In the genomic region with DNA sequence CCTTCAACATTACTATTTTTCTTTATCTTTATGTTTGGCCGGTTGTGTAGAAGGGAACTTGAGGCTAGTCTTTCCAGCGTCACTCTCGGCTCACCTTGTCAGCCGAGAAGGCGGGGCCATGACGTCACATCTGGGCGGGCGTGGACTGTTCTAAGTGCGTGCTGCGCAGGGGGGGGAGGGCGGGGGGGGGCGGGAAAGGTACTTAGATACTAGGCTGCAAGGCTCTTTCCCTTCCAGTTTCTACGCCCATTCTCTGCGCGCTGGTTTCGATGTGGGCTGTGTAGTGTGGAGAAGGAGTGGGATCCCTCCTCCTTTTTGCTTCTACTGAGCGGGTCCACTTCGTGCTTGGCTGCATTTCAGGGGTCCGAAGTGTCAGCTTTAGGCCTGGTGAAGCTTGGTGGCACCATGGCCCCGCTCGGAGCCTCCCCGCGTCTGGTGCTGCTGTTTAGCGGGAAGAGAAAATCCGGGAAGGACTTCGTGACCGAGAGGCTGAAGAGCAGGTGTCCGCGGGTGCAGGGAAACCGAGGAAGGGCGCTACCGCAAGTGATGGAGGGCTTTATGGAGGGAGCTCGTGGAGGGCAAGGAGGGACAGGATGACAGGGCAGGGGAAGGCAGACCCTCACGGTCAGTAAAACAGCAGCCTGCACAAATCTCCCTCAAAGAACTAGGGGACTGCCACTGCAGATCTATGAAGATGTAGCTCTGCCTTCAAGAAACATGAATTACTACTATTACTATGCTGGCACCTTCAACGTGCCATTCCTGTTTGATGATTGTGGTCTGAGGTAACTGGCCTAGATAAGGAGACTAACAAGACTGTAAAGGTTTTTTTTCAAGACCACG, we compare ENCODE assay signal across 8 mouse cellular contexts. TPM values are rescaled to one million over a fixed set of nuclear protein-coding genes. Genes with fewer than 3 reads are reported as not detected.
A peak's percentile ranks its signal among the peaks of the same experiment; 100 is the strongest.
DNase-seq lines count a peak whose midpoint lies in the region; ATAC-seq lines count a peak whose summit lies in the region.

No protein-coding gene starts in this region.

- peaks cover 67% of the 10 kb centered on the region for H3K4me1 ChIP-seq in megakaryocyte, embryonic 14.5 days

- peaks cover 35% of the 10 kb centered on the region for H3K36me3 ChIP-seq in megakaryocyte, embryonic 14.5 days (replicated peaks; ENCODE audit: low read length)

- no peaks in the 10 kb centered on the region for H3K9me3 ChIP-seq in megakaryocyte, embryonic 14.5 days

- intact Hi-C loops in gastrocnemius, postnatal 14 days (cut with DNase I; ENCODE audit: low total_unique reads) = no loop called here

- DNase-seq in adrenal gland, adult (ENCODE audit: inconsistent age in 2 of 2, low spot score in 1 of 2) = peak; percentile 92 to 97
- DNase-seq in embryo, embryonic 10 days (ENCODE audit: low spot score) = peak; percentile 97
- DNase-seq in gastrocnemius, postnatal 14 days = peak; percentile 91
- peak; percentile 64 to 91 for DNase-seq in left cerebral cortex, adult 9 months (ENCODE audit: low spot score in 2 of 2)
- DNase-seq in right cerebral cortex, adult 2 months (ENCODE audit: low spot score in 2 of 2) = peak; percentile 86 to 90
- peak; percentile 71 for DNase-seq in urinary bladder, postnatal 10 days (ENCODE audit: low spot score)

- H3K4me3 ChIP-seq in megakaryocyte, embryonic 14.5 days (replicated peaks) = peak overlapping the region; percentile 98

- ATAC-seq in inflammation-experienced regulatory T-cells, adult 6 months = peak; percentile 76

- no peaks in the 10 kb centered on the region for H3K27me3 ChIP-seq in megakaryocyte, embryonic 14.5 days (replicated peaks)

RNA-seq across cellular contexts. Expression of a gene that starts 4.8 kb away (rescaled TPM):
- 1 to 10 TPM; 4.6 to 6.3 TPM for total RNA-seq in gastrocnemius, postnatal 14 days (2021)
- 10 to 100 TPM; 34.8 to 40.5 (median 39.0) TPM for polyA plus RNA-seq in inflammation-experienced regulatory T-cells, adult 6 months (2017; shearing (Covaris generic))
- 10.7 and 35.6 TPM in 2 replicates for polyA plus RNA-seq in megakaryocyte, embryonic 14.5 days (2012; ENCODE audit: insufficient read depth, low replicate concordance)

RNA-seq across cellular contexts. Expression of a gene that starts 22.7 kb away (rescaled TPM):
- 100 to 1,000 TPM; 163 to 164 TPM for total RNA-seq in gastrocnemius, postnatal 14 days (2021)
- polyA plus RNA-seq in inflammation-experienced regulatory T-cells, adult 6 months (2017; shearing (Covaris generic)) = 10 to 100 TPM; 41.1 to 46.1 (median 42.2) TPM
- polyA plus RNA-seq in megakaryocyte, embryonic 14.5 days (2012; ENCODE audit: insufficient read depth, low replicate concordance) = 23.0 and 29.3 TPM in 2 replicates

RNA-seq across cellular contexts. Expression of a gene that starts 29.2 kb away (rescaled TPM):
- total RNA-seq in gastrocnemius, postnatal 14 days (2021) = 10 to 100 TPM; 10.8 to 13.6 TPM
- polyA plus RNA-seq in inflammation-experienced regulatory T-cells, adult 6 months (2017; shearing (Covaris generic)) = 1 to 10 TPM; 9.0 to 9.6 (median 9.5) TPM
- polyA plus RNA-seq in megakaryocyte, embryonic 14.5 days (2012; ENCODE audit: insufficient read depth, low replicate concordance) = 35.3 and 137 TPM in 2 replicates

RNA-seq across cellular contexts. Expression of a gene that starts 40.9 kb away (rescaled TPM):
- total RNA-seq in gastrocnemius, postnatal 14 days (2021) = 10 to 100 TPM; 35.9 to 38.8 TPM
- 10 to 100 TPM; 31.2 to 34.1 (median 33.7) TPM for polyA plus RNA-seq in inflammation-experienced regulatory T-cells, adult 6 months (2017; shearing (Covaris generic))
- 22.7 and 67.6 TPM in 2 replicates for polyA plus RNA-seq in megakaryocyte, embryonic 14.5 days (2012; ENCODE audit: insufficient read depth, low replicate concordance)

RNA-seq across cellular contexts. Expression of a gene that starts 41.0 kb away (rescaled TPM):
- 10 to 100 TPM in 1 of 2 experiments, 1 to 10 TPM in 1; 9.6 to 14.4 TPM for total RNA-seq in gastrocnemius, postnatal 14 days (2021)
- polyA plus RNA-seq in inflammation-experienced regulatory T-cells, adult 6 months (2017; shearing (Covaris generic)) = 100 to 1,000 TPM in 1 of 3 experiments, 10 to 100 TPM in 2; 23.3 to 176 (median 34.8) TPM
- 16.4 and 53.9 TPM in 2 replicates for polyA plus RNA-seq in megakaryocyte, embryonic 14.5 days (2012; ENCODE audit: insufficient read depth, low replicate concordance)

Comparison
In these comparisons a context has a peak if more than half of its experiments do, and no peak if none do; other contexts are left out.
1. Peak in every context shown above with its lines: DNase-seq, ATAC-seq and H3K4me3 ChIP-seq.